Mouse (Mus musculus): ENCODE data around the gene Nfx1.
A peak's percentile ranks its signal among the peaks of the same experiment; 100 is the strongest.

Gene Nfx1

GRCm38 (mm10) chr4:40969161-40969560, 1.5 kb upstream of the Nfx1 start:
- Histone ChIP-seq H3K9me3 (ENCODE audit: low read length) (no peaks in the 10 kb centered on the region), H3K4me3 (replicated peaks; ENCODE audit: low read length) (peak overlapping the region; percentile 98; the same call in 1 of the 2 replicates), H3K4me1 (replicated peaks; ENCODE audit: low read depth, low read length) (peaks cover 30% of the 10 kb centered on the region), H3K36me3 (ENCODE audit: insufficient read depth, low read length) (peaks cover 63% of the 10 kb centered on the region), H3K27me3 (ENCODE audit: insufficient read depth, low read length) (no peaks in the 10 kb centered on the region)
- TF ChIP-seq CTCF (conservative IDR thresholded peaks at IDR 0.05; ENCODE audit: low read length) = no peak
- no peak for TF ChIP-seq POU5F1 (IDR thresholded peaks at IDR 0.05; ENCODE audit: borderline replicate concordance, low read length)

- TF ChIP-seq POU5F1 (IDR thresholded peaks at IDR 0.05; ENCODE audit: borderline replicate concordance, low read length) = no peak
- TF ChIP-seq CTCF (conservative IDR thresholded peaks at IDR 0.05; ENCODE audit: low read length) = no peak
- TF ChIP-seq NANOG (IDR thresholded peaks at IDR 0.05; ENCODE audit: borderline replicate concordance, low read length) = no peak
- no peaks in the 10 kb centered on the region for H3K9me3 ChIP-seq (ENCODE audit: low read length)
- H3K27me3 ChIP-seq (ENCODE audit: insufficient read depth, low read length) = no peaks in the 10 kb centered on the region
Measured at GRCm38 (mm10) chr4:40969781-40970591, 720 bp upstream of the Nfx1 start.

GRCm38 (mm10) chr4:40970592-40970841, 189 bp upstream of the Nfx1 start:
- Histone ChIP-seq H3K36me3 (ENCODE audit: insufficient read depth, low read length) (peaks cover 63% of the 10 kb centered on the region), H3K4me3 (replicated peaks; ENCODE audit: low read length) (peak overlapping the region; percentile 98), H3K27me3 (ENCODE audit: insufficient read depth, low read length) (no peaks in the 10 kb centered on the region), H3K4me1 (replicated peaks; ENCODE audit: low read depth, low read length) (peaks cover 39% of the 10 kb centered on the region), H3K9me3 (ENCODE audit: low read length) (no peaks in the 10 kb centered on the region)
- TF ChIP-seq POU5F1 (IDR thresholded peaks at IDR 0.05; ENCODE audit: borderline replicate concordance, low read length) = no peak
- TF ChIP-seq NANOG (IDR thresholded peaks at IDR 0.05; ENCODE audit: borderline replicate concordance, low read length) = no peak
- no peak for TF ChIP-seq CTCF (conservative IDR thresholded peaks at IDR 0.05; ENCODE audit: low read length)

More at GRCm38 (mm10) chr4:40969781-40970591, 720 bp upstream of the Nfx1 start:
- H3K4me1 ChIP-seq (replicated peaks; ENCODE audit: low read depth, low read length) = peaks cover 34% of the 10 kb centered on the region
- H3K36me3 ChIP-seq (ENCODE audit: insufficient read depth, low read length) = peaks cover 61% of the 10 kb centered on the region
- H3K4me3 ChIP-seq (replicated peaks; ENCODE audit: low read length) = peak overlapping the region; percentile 98

GRCm38 (mm10) chr4:40971744-40972143, 1.0 kb downstream of the Nfx1 start:
- H3K9me3 ChIP-seq (ENCODE audit: low read length) = no peaks in the 10 kb centered on the region
- peaks cover 63% of the 10 kb centered on the region for H3K36me3 ChIP-seq (ENCODE audit: insufficient read depth, low read length)
- no peaks in the 10 kb centered on the region for H3K27me3 ChIP-seq (ENCODE audit: insufficient read depth, low read length)
- TF ChIP-seq CTCF (conservative IDR thresholded peaks at IDR 0.05; ENCODE audit: low read length) = peak; percentile 84
- no peak for TF ChIP-seq NANOG (IDR thresholded peaks at IDR 0.05; ENCODE audit: borderline replicate concordance, low read length)
- TF ChIP-seq POU5F1 (IDR thresholded peaks at IDR 0.05; ENCODE audit: borderline replicate concordance, low read length) = no peak
- H3K4me1 ChIP-seq (replicated peaks; ENCODE audit: low read depth, low read length) = peaks cover 50% of the 10 kb centered on the region
- H3K4me3 ChIP-seq (replicated peaks; ENCODE audit: low read length) = peak overlapping the region; percentile 98

GRCm38 (mm10) chr4:40974011-40974410, 3.3 kb downstream of the Nfx1 start:
- Histone ChIP-seq H3K9me3 (ENCODE audit: low read length) (no peaks in the 10 kb centered on the region), H3K4me3 (replicated peaks; ENCODE audit: low read length) (no peak overlapping the region), H3K27me3 (ENCODE audit: insufficient read depth, low read length) (no peaks in the 10 kb centered on the region), H3K36me3 (ENCODE audit: insufficient read depth, low read length) (peaks cover 68% of the 10 kb centered on the region), H3K4me1 (replicated peaks; ENCODE audit: low read depth, low read length) (peaks cover 68% of the 10 kb centered on the region)
- no peak for TF ChIP-seq POU5F1 (IDR thresholded peaks at IDR 0.05; ENCODE audit: borderline replicate concordance, low read length)
- no peak for TF ChIP-seq NANOG (IDR thresholded peaks at IDR 0.05; ENCODE audit: borderline replicate concordance, low read length)
- no peak for TF ChIP-seq CTCF (conservative IDR thresholded peaks at IDR 0.05; ENCODE audit: low read length)

- H3K9me3 ChIP-seq (ENCODE audit: low read length) = no peaks in the 10 kb centered on the region
- peaks cover 85% of the 10 kb centered on the region for H3K36me3 ChIP-seq (ENCODE audit: insufficient read depth, low read length)
- H3K4me1 ChIP-seq (replicated peaks; ENCODE audit: low read depth, low read length) = peaks cover 78% of the 10 kb centered on the region
- H3K27me3 ChIP-seq (ENCODE audit: insufficient read depth, low read length) = no peaks in the 10 kb centered on the region
- TF ChIP-seq POU5F1 (IDR thresholded peaks at IDR 0.05; ENCODE audit: borderline replicate concordance, low read length) = no peak
- TF ChIP-seq NANOG (IDR thresholded peaks at IDR 0.05; ENCODE audit: borderline replicate concordance, low read length) = no peak
- TF ChIP-seq CTCF (conservative IDR thresholded peaks at IDR 0.05; ENCODE audit: low read length) = no peak
- no peak overlapping the region for H3K4me3 ChIP-seq (replicated peaks; ENCODE audit: low read length)
Measured at GRCm38 (mm10) chr4:40975678-40976077, 5.0 kb downstream of the Nfx1 start.

GRCm38 (mm10) chr4:40976651-40977050, 5.9 kb downstream of the Nfx1 start:
- no peak overlapping the region for H3K4me3 ChIP-seq (replicated peaks; ENCODE audit: low read length)
- no peak for TF ChIP-seq NANOG (IDR thresholded peaks at IDR 0.05; ENCODE audit: borderline replicate concordance, low read length)
- no peak for TF ChIP-seq POU5F1 (IDR thresholded peaks at IDR 0.05; ENCODE audit: borderline replicate concordance, low read length)
- no peak for TF ChIP-seq CTCF (conservative IDR thresholded peaks at IDR 0.05; ENCODE audit: low read length)
- H3K36me3 ChIP-seq (ENCODE audit: insufficient read depth, low read length) = peaks cover 94% of the 10 kb centered on the region
- no peaks in the 10 kb centered on the region for H3K27me3 ChIP-seq (ENCODE audit: insufficient read depth, low read length)
- H3K4me1 ChIP-seq (replicated peaks; ENCODE audit: low read depth, low read length) = peaks cover 88% of the 10 kb centered on the region
- no peaks in the 10 kb centered on the region for H3K9me3 ChIP-seq (ENCODE audit: low read length)

- H3K4me1 ChIP-seq (replicated peaks; ENCODE audit: low read depth, low read length) = peaks cover 69% of the 10 kb centered on the region
- no peaks in the 10 kb centered on the region for H3K27me3 ChIP-seq (ENCODE audit: insufficient read depth, low read length)
- TF ChIP-seq NANOG (IDR thresholded peaks at IDR 0.05; ENCODE audit: borderline replicate concordance, low read length) (no peak), CTCF (conservative IDR thresholded peaks at IDR 0.05; ENCODE audit: low read length) (no peak), POU5F1 (IDR thresholded peaks at IDR 0.05; ENCODE audit: borderline replicate concordance, low read length) (no peak)
- H3K4me3 ChIP-seq (replicated peaks; ENCODE audit: low read length) = no peak overlapping the region
- H3K9me3 ChIP-seq (ENCODE audit: low read length) = no peaks in the 10 kb centered on the region
- peaks cover 98% of the 10 kb centered on the region for H3K36me3 ChIP-seq (ENCODE audit: insufficient read depth, low read length)
Measured at GRCm38 (mm10) chr4:40979430-40979829, 8.7 kb downstream of the Nfx1 start.

GRCm38 (mm10) chr4:40982486-40982885, 11.8 kb downstream of the Nfx1 start:
- Histone ChIP-seq H3K9me3 (ENCODE audit: low read length) (no peaks in the 10 kb centered on the region), H3K36me3 (ENCODE audit: insufficient read depth, low read length) (peaks cover 100% of the 10 kb centered on the region), H3K4me3 (replicated peaks; ENCODE audit: low read length) (no peak overlapping the region), H3K27me3 (ENCODE audit: insufficient read depth, low read length) (no peaks in the 10 kb centered on the region), H3K4me1 (replicated peaks; ENCODE audit: low read depth, low read length) (peaks cover 45% of the 10 kb centered on the region)
- no peak for TF ChIP-seq NANOG (IDR thresholded peaks at IDR 0.05; ENCODE audit: borderline replicate concordance, low read length)
- TF ChIP-seq POU5F1 (IDR thresholded peaks at IDR 0.05; ENCODE audit: borderline replicate concordance, low read length) = no peak
- TF ChIP-seq CTCF (conservative IDR thresholded peaks at IDR 0.05; ENCODE audit: low read length) = no peak
